Mouse (Mus musculus): ENCODE measurements around the gene Lgals2. TPM values are rescaled to one million over a fixed set of nuclear protein-coding genes. Genes with fewer than 3 reads are reported as not detected.

The Lgals2 gene
- polyA plus RNA-seq (2014; fragmentation: Illumina TruSeq; extraction: RNeasy Lipid Tissue Mini Kit (QIAGEN cat#74804); ENCODE audit: low read depth, low replicate concordance), result 0.45 TPM

DNA sequence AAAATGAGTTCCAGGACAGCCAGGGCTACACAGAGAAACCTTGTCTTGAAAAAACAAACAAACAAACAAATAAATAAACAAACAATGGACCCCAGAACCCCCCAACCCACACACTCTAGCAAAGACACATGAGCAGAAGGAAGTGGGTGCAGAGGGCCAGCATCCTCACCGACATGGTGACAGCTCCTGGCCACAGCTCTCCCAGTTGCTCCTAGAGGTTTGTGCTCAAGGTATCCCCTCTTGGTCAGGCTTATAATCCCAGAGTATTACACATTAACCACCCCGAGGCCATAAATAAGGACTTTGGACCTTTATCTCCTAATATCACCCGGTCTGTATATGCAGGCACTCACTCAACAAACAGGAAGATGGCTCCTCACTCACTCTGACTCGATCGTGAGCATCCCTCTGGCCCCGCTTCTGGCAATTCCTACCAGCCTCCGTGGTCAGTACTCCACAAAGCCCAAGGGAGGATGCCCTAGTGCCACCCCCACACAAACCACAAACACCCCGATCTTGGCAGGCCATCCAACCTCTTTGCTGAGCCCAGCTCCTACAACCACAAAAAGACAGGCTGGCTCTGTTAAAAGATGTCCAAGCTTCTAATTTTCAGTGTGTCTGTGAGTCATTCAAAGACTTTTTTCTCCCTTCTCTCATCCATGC, at the start of gene Lgals2:
Gene Lgals2, minus strand, starts transcription at position 227 of the 663 bp plus-strand sequence.

DNA sequence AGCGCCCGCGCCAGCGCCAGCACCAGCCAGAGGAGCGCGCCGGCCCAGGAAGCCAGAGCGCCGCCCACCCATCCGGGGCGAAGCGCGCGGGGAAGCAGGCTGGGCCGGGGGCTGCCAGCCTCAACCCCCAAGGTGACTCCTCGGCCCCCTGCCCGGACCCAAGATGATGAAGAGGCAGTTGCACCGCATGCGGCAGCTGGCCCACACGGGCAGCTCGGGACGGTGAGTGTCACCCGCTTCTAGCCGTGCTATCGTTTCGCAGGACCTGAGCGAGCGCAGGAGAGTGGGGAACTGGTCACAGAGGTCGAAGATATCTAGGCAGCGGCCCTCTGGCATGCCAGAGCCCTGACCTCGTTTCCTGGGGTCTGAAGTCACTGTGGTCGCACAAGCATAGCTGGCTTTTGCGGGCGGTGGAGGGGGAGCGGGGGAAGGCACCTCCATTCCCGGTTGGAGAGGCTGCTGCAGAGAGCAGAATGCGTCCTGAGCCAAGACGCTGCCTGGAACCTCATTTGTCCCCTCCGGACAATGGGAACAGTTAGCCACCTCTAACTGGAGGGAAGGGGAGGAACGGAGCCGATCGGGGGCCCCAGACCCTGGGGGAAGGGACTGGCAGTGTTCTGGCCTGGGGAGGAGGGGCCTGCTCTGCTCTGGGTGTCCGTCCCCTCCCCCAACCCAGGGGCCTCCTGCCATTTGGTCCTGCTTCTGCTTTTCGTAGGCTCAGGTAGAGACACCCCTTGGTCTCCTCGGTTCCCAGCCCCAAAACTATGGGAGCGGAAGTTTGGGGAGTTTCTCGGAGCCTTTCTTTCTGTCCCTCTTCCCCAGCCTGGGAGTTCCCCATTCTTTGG, 44.6 kb upstream of the Lgals2 start, which contains the start of gene Sh3bp1:
Gene Sh3bp1, plus strand, starts transcription at position 29 of the 845 bp plus-strand sequence.

DNA sequence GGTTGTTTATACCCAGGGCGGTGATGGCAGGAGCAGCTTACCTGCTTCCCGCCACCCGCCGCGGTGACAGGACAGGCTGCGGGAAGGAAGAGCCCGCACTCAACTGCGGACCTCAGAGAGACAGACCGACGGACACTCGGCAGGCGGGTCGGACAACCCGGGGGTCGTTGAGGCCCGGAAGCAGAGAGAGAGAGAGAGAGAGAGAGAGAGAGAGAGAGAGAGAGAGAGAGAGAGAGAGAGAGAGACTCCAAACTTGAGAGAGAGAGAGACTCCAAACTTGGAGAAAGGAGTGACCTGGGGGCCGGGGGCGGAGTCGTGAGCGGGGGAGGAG, 44.0 kb upstream of the Lgals2 start, which contains the start of gene Gm49510:
Gene Gm49510, plus strand, starts transcription at position 259 of the 331 bp plus-strand sequence.

DNA sequence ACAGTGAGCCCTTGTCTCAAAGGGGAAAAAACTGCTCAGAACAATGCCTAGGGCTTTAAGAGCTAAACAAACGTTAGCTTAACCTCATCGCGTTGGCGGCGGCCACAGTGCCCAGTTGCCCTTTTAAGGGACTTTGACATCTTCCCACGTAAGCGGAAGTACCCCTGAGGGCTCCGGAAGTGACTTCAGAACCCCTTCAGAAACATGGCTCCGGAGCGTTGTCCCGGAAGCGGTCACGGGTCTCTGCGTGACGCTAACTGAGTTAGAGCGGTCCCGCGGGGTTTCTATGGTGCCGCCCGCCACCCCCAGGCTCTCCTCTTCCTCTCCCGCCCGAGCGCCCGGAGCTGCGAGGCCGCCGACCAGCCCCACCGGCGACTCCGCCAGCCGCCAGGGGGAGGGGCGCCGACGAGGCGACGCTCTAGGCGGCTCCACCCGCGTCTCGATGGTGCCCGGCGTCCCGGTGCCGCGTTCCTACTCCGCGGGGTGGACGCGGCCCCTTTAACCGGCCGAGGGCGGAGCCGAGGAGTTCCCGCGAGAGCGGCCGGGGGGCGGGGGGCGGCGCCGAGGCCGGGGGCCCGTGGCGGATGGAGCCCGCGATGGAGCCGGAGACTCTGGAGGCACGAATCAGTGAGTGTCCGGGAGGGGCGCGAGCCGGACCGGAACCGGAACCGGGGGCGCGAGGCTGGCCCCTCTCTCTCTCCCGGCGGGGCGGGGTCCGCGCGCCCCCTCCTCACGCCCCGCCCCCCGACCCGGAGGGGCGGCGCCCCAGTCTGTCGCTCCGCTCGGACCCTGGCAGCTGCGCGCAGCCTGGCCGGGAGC, 21.9 kb upstream of the Lgals2 start, which contains the start of gene Gga1:
Gene Gga1, plus strand, starts transcription at position 200 of the 819 bp plus-strand sequence.

DNA sequence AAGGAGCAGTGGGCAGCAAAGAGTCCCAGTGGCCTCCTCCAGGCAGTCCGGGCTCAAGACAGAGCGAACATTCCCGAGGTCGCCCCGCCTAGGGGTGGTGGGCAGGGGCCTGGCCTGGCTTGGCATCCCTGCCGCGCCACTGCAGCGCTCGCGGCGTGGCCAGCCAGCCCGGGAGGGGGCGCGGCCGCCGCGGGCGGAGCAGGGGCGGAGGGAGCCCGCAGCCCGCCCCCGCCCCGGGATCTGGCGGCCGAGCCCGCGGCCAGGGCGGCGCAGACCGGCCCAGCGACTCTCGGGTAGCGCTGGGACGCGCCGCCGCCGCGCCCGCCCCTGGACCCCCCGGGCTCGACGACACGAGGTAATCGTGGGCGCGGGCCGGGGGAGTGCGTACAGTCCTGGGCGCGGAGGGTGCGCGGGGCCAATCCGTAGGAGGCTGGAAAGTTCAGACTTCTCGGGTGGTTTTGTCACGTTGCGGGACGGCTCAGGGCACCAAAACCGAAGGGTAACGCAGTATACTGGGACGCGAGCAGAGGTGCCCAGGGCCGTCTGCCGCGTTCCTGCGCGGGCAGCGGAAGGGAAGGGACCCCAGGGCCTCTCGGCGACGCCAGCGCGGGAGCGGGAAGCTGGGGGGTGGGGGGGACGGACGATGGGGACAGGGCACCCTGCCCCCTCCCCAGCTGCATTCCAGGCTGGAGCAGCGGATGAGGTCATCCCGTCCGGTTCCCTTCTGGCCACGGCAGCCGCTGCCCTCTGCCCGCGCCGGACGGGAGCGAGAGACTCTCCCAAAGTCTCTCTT, 12.8 kb downstream of the Lgals2 start, which contains the start of gene Cdc42ep1:
Gene Cdc42ep1, plus strand, starts transcription at position 254 of the 793 bp plus-strand sequence.

DNA sequence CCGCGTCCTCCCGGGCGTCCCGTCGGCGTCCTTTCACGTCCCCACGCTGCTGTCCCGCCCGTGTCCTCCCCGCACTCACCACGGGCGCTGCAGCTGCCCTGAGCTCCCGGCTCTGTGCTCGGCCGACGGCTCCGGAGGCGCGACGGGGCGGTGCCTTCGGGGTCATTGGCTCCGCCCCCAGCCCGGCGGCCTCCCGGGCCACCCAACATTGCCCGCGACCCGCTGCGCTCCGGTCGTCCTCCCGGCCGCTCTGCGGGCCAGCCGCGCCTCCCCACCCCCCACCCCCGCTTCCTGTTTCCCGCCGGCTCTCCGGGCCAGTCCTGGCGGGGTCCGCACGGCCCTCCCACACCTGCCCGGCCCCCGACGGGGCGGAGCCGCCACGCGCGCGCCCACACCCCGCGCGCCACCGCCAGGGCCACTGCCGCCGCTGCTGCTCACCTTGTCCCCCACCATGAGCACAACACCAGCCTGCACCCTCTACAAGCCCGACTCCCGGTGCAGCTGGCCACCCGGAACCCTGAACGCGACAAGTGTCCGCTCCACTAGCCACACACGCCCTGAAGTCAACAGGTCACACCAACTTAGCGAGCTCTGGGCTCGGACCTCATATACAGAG, 52.4 kb downstream of the Lgals2 start, which contains the start of gene Card10:
Gene Card10, minus strand, starts transcription at position 267 of the 616 bp plus-strand sequence.

Other genes starting within 250 kb of the Lgals2 start
- 0.27 TPM for gene Elfn2, start 136.8 kb downstream of the Lgals2 start, polyA plus RNA-seq (2014; fragmentation: Illumina TruSeq; extraction: RNeasy Lipid Tissue Mini Kit (QIAGEN cat#74804); ENCODE audit: low read depth, low replicate concordance)
- gene Mfng, start 82.1 kb downstream of the Lgals2 start, polyA plus RNA-seq (2014; fragmentation: Illumina TruSeq; extraction: RNeasy Lipid Tissue Mini Kit (QIAGEN cat#74804); ENCODE audit: low read depth, low replicate concordance), result not detected
- 0.15 TPM for gene Card10, start 52.5 kb downstream of the Lgals2 start, polyA plus RNA-seq (2014; fragmentation: Illumina TruSeq; extraction: RNeasy Lipid Tissue Mini Kit (QIAGEN cat#74804); ENCODE audit: low read depth, low replicate concordance)
- gene Cdc42ep1, start 12.9 kb downstream of the Lgals2 start, polyA plus RNA-seq (2014; fragmentation: Illumina TruSeq; extraction: RNeasy Lipid Tissue Mini Kit (QIAGEN cat#74804); ENCODE audit: low read depth, low replicate concordance), result 0.07 TPM
- gene Gga1, start 21.7 kb upstream of the Lgals2 start, polyA plus RNA-seq (2014; fragmentation: Illumina TruSeq; extraction: RNeasy Lipid Tissue Mini Kit (QIAGEN cat#74804); ENCODE audit: low read depth, low replicate concordance), result 3.3 TPM
- gene Gm49510, start 44.1 kb upstream of the Lgals2 start, polyA plus RNA-seq (2014; fragmentation: Illumina TruSeq; extraction: RNeasy Lipid Tissue Mini Kit (QIAGEN cat#74804); ENCODE audit: low read depth, low replicate concordance), result not detected
- gene Sh3bp1, start 44.2 kb upstream of the Lgals2 start, polyA plus RNA-seq (2014; fragmentation: Illumina TruSeq; extraction: RNeasy Lipid Tissue Mini Kit (QIAGEN cat#74804); ENCODE audit: low read depth, low replicate concordance), result not detected
- 0.49 TPM for gene Pdxp, start 58.4 kb upstream of the Lgals2 start, polyA plus RNA-seq (2014; fragmentation: Illumina TruSeq; extraction: RNeasy Lipid Tissue Mini Kit (QIAGEN cat#74804); ENCODE audit: low read depth, low replicate concordance)
- gene Lgals1, start 71.2 kb upstream of the Lgals2 start, polyA plus RNA-seq (2014; fragmentation: Illumina TruSeq; extraction: RNeasy Lipid Tissue Mini Kit (QIAGEN cat#74804); ENCODE audit: low read depth, low replicate concordance), result 5.7 TPM
- 13.6 TPM for gene Nol12, start 79.4 kb upstream of the Lgals2 start, polyA plus RNA-seq (2014; fragmentation: Illumina TruSeq; extraction: RNeasy Lipid Tissue Mini Kit (QIAGEN cat#74804); ENCODE audit: low read depth, low replicate concordance)
- 0.59 TPM for gene Triobp, start 92.2 kb upstream of the Lgals2 start, polyA plus RNA-seq (2014; fragmentation: Illumina TruSeq; extraction: RNeasy Lipid Tissue Mini Kit (QIAGEN cat#74804); ENCODE audit: low read depth, low replicate concordance)
- gene H1f0, start 172.9 kb upstream of the Lgals2 start, polyA plus RNA-seq (2014; fragmentation: Illumina TruSeq; extraction: RNeasy Lipid Tissue Mini Kit (QIAGEN cat#74804); ENCODE audit: low read depth, low replicate concordance), result 11.0 TPM
- not detected for gene Galr3, start 186.4 kb upstream of the Lgals2 start, polyA plus RNA-seq (2014; fragmentation: Illumina TruSeq; extraction: RNeasy Lipid Tissue Mini Kit (QIAGEN cat#74804); ENCODE audit: low read depth, low replicate concordance)
- 16.7 TPM for gene Ankrd54, start 207.4 kb upstream of the Lgals2 start, polyA plus RNA-seq (2014; fragmentation: Illumina TruSeq; extraction: RNeasy Lipid Tissue Mini Kit (QIAGEN cat#74804); ENCODE audit: low read depth, low replicate concordance)
- 67.2 TPM for gene Eif3l, start 219.7 kb upstream of the Lgals2 start, polyA plus RNA-seq (2014; fragmentation: Illumina TruSeq; extraction: RNeasy Lipid Tissue Mini Kit (QIAGEN cat#74804); ENCODE audit: low read depth, low replicate concordance)